Mouse (Mus musculus): ENCODE results near the gene Frmd5. TPM values are rescaled to one million over a fixed set of nuclear protein-coding genes. Genes with fewer than 3 reads are reported as not detected.

Gene Frmd5
- polyA plus RNA-seq, 1 experiment from 2014 or later: 1.5 TPM

- ATAC-seq (ENCODE audit: low FRiP score, low TSS enrichment) (no peak), DNase-seq (ENCODE audit: low spot score) (no peak)
- H3K27ac ChIP-seq (replicated peaks): no peak overlapping the region
- no peaks in the 10 kb centered on the region for H3K4me1 ChIP-seq (replicated peaks; ENCODE audit: control insufficient read depth, insufficient read depth)
- H3K9me3 ChIP-seq (ENCODE audit: control insufficient read depth, low read length): no peaks in the 10 kb centered on the region
- no peak overlapping the region for H3K9ac ChIP-seq (ENCODE audit: low read length)
- WGBS: 81% methylated on average over 7 of the region's 7 CpGs
- H3K36me3 ChIP-seq (ENCODE audit: control insufficient read depth, insufficient read depth, low read length): no peaks in the 10 kb centered on the region
- TF ChIP-seq CTCF (IDR thresholded peaks at IDR 0.05; ENCODE audit: low read depth) (peak; percentile 59), EP300 (optimal IDR thresholded peaks at IDR 0.05) (no peak)
- no peaks in the 10 kb centered on the region for H3K27me3 ChIP-seq (ENCODE audit: control insufficient read depth, insufficient read depth, low read length)
- no peak overlapping the region for H3K4me2 ChIP-seq (replicated peaks; ENCODE audit: low read depth)
- H3K4me3 ChIP-seq (ENCODE audit: low read depth, low read length): no peak overlapping the region
Measured at GRCm38 (mm10) chr2:121679711-121680110, 127.2 kb downstream of the Frmd5 start.

GRCm38 (mm10) chr2:121677649-121677986 lies 129.3 kb downstream of the Frmd5 start:
- Histone ChIP-seq H3K4me2 (replicated peaks; ENCODE audit: low read depth) (no peak overlapping the region), H3K9ac (ENCODE audit: low read length) (no peak overlapping the region), H3K4me3 (ENCODE audit: low read depth, low read length) (no peak overlapping the region), H3K27ac (replicated peaks) (no peak overlapping the region), H3K36me3 (ENCODE audit: control insufficient read depth, insufficient read depth, low read length) (no peaks in the 10 kb centered on the region), H3K9me3 (ENCODE audit: control insufficient read depth, low read length) (no peaks in the 10 kb centered on the region), H3K4me1 (replicated peaks; ENCODE audit: control insufficient read depth, insufficient read depth) (no peaks in the 10 kb centered on the region), H3K27me3 (ENCODE audit: control insufficient read depth, insufficient read depth, low read length) (no peaks in the 10 kb centered on the region)
- ATAC-seq (ENCODE audit: low FRiP score, low TSS enrichment) (no peak), DNase-seq (ENCODE audit: low spot score) (no peak)
- TF ChIP-seq CTCF (IDR thresholded peaks at IDR 0.05; ENCODE audit: low read depth) (no peak), EP300 (optimal IDR thresholded peaks at IDR 0.05) (no peak)
- 61% methylated on average over 6 of the region's 6 CpGs for WGBS

DNA sequence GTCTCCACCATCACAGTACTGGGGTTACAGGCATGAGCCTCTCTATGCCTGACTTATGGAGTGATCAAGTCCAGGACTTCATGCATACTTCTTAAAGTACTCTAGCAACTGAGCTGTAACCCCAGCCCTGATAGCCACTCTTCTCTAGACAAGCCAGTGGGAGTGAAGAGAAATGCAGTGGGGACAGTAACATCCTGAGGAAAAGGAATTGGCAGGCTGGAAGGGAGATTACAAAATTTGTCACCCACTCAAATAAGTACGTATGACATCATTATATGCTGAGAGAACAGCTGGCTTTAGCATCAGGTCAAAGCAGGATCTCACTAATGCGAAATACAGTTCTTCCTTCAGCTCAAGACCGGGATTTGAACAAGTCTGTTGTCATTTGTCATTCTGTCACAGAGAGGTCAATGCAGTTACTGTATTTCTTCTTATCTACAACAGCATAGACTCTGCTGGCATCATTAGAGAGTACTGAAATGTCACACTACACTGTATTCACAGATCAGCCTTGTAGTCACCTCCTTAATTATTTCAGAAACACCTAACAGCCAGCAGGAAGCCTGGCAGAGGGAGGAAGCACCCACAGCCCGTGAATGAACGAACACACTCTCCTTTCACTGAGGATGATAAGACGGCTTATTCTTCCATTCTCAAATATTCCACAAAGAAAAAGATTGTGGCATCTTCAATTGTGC lies 129.8 kb downstream of the Frmd5 start:
- ATAC-seq (ENCODE audit: low FRiP score, low TSS enrichment) (no peak), DNase-seq (ENCODE audit: low spot score) (no peak)
- no peaks in the 10 kb centered on the region for H3K4me1 ChIP-seq (replicated peaks; ENCODE audit: control insufficient read depth, insufficient read depth)
- no peak overlapping the region for H3K4me2 ChIP-seq (replicated peaks; ENCODE audit: low read depth)
- no peak overlapping the region for H3K4me3 ChIP-seq (ENCODE audit: low read depth, low read length)
- H3K9me3 ChIP-seq (ENCODE audit: control insufficient read depth, low read length): no peaks in the 10 kb centered on the region
- no peaks in the 10 kb centered on the region for H3K36me3 ChIP-seq (ENCODE audit: control insufficient read depth, insufficient read depth, low read length)
- H3K27me3 ChIP-seq (ENCODE audit: control insufficient read depth, insufficient read depth, low read length): no peaks in the 10 kb centered on the region
- no peak for TF ChIP-seq EP300 (optimal IDR thresholded peaks at IDR 0.05)
- TF ChIP-seq CTCF (IDR thresholded peaks at IDR 0.05; ENCODE audit: low read depth): no peak
- H3K9ac ChIP-seq (ENCODE audit: low read length): no peak overlapping the region
- H3K27ac ChIP-seq (replicated peaks): no peak overlapping the region
- 46% methylated on average over 6 of the region's 6 CpGs for WGBS

DNA sequence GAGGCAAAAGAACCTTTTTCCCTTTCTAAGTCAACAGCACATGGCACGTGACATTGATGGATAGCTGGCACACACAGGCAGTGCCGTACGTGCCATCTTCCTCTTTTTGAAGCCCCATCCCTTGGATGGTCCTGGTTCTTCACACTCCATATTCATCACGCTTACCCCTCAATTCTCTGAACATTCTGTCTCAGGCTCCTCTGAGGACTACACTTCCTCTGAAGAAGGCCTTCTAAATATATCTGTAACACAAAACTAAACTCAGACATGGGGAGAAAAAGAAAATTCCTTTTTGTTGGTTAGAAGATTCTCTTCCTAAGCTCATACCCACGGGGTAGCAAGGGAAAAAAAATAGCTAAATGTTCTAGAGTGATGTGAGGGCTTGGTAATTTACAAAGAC lies 131.0 kb downstream of the Frmd5 start:
- Histone ChIP-seq H3K4me2 (replicated peaks; ENCODE audit: low read depth) (no peak overlapping the region), H3K4me1 (replicated peaks; ENCODE audit: control insufficient read depth, insufficient read depth) (no peaks in the 10 kb centered on the region), H3K4me3 (ENCODE audit: low read depth, low read length) (no peak overlapping the region), H3K36me3 (ENCODE audit: control insufficient read depth, insufficient read depth, low read length) (no peaks in the 10 kb centered on the region), H3K9ac (ENCODE audit: low read length) (no peak overlapping the region), H3K27ac (replicated peaks) (no peak overlapping the region), H3K27me3 (ENCODE audit: control insufficient read depth, insufficient read depth, low read length) (no peaks in the 10 kb centered on the region), H3K9me3 (ENCODE audit: control insufficient read depth, low read length) (no peaks in the 10 kb centered on the region)
- WGBS: 71% methylated on average over 5 of the region's 5 CpGs
- no peak for DNase-seq (ENCODE audit: low spot score)
- TF ChIP-seq CTCF (IDR thresholded peaks at IDR 0.05; ENCODE audit: low read depth): no peak
- no peak for TF ChIP-seq EP300 (optimal IDR thresholded peaks at IDR 0.05)
- no peak for ATAC-seq (ENCODE audit: low FRiP score, low TSS enrichment)

- TF ChIP-seq EP300 (optimal IDR thresholded peaks at IDR 0.05): no peak
- H3K4me1 ChIP-seq (replicated peaks; ENCODE audit: control insufficient read depth, insufficient read depth): no peaks in the 10 kb centered on the region
- no peaks in the 10 kb centered on the region for H3K9me3 ChIP-seq (ENCODE audit: control insufficient read depth, low read length)
- ATAC-seq (ENCODE audit: low FRiP score, low TSS enrichment): no peak
- no peak for DNase-seq (ENCODE audit: low spot score)
- H3K4me3 ChIP-seq (ENCODE audit: low read depth, low read length): no peak overlapping the region
- H3K9ac ChIP-seq (ENCODE audit: low read length): no peak overlapping the region
- no peak overlapping the region for H3K27ac ChIP-seq (replicated peaks)
- no peaks in the 10 kb centered on the region for H3K36me3 ChIP-seq (ENCODE audit: control insufficient read depth, insufficient read depth, low read length)
- H3K27me3 ChIP-seq (ENCODE audit: control insufficient read depth, insufficient read depth, low read length): no peaks in the 10 kb centered on the region
- H3K4me2 ChIP-seq (replicated peaks; ENCODE audit: low read depth): no peak overlapping the region
- WGBS: 86% methylated on average over 3 of the region's 3 CpGs
Measured at GRCm38 (mm10) chr2:121675136-121675535, 131.8 kb downstream of the Frmd5 start.

DNA sequence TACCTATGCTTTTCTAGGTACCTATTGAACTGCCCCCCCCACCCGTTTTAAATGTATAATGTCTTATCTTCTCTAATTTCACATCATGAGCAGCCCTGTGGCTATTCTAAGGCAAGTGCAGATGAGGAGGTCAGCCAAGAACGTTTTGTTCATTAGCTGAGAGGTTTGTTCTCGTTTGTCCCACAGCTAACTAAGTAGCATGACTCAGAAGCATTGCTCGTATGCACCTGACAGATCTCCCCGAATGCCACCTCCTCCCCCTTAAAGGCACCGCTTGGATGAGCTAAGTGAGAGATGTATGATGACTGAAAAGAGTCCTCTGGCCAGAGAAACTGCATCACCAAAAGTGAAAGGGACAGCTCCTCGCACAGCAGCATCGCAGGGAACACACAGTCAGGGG lies 132.7 kb downstream of the Frmd5 start:
- ATAC-seq (ENCODE audit: low FRiP score, low TSS enrichment) (no peak), DNase-seq (ENCODE audit: low spot score) (no peak)
- no peaks in the 10 kb centered on the region for H3K4me1 ChIP-seq (replicated peaks; ENCODE audit: control insufficient read depth, insufficient read depth)
- H3K27me3 ChIP-seq (ENCODE audit: control insufficient read depth, insufficient read depth, low read length): no peaks in the 10 kb centered on the region
- no peak overlapping the region for H3K27ac ChIP-seq (replicated peaks)
- TF ChIP-seq EP300 (optimal IDR thresholded peaks at IDR 0.05) (no peak), CTCF (IDR thresholded peaks at IDR 0.05; ENCODE audit: low read depth) (no peak)
- no peak overlapping the region for H3K9ac ChIP-seq (ENCODE audit: low read length)
- H3K36me3 ChIP-seq (ENCODE audit: control insufficient read depth, insufficient read depth, low read length): no peaks in the 10 kb centered on the region
- H3K9me3 ChIP-seq (ENCODE audit: control insufficient read depth, low read length): no peaks in the 10 kb centered on the region
- H3K4me3 ChIP-seq (ENCODE audit: low read depth, low read length): no peak overlapping the region
- WGBS: 57% methylated on average over 8 of the region's 8 CpGs
- H3K4me2 ChIP-seq (replicated peaks; ENCODE audit: low read depth): no peak overlapping the region

All from stomach, postnatal 0 days (tissue).